Comparison of ENCODE assay signal across 8 mouse cellular contexts in the genomic region with DNA sequence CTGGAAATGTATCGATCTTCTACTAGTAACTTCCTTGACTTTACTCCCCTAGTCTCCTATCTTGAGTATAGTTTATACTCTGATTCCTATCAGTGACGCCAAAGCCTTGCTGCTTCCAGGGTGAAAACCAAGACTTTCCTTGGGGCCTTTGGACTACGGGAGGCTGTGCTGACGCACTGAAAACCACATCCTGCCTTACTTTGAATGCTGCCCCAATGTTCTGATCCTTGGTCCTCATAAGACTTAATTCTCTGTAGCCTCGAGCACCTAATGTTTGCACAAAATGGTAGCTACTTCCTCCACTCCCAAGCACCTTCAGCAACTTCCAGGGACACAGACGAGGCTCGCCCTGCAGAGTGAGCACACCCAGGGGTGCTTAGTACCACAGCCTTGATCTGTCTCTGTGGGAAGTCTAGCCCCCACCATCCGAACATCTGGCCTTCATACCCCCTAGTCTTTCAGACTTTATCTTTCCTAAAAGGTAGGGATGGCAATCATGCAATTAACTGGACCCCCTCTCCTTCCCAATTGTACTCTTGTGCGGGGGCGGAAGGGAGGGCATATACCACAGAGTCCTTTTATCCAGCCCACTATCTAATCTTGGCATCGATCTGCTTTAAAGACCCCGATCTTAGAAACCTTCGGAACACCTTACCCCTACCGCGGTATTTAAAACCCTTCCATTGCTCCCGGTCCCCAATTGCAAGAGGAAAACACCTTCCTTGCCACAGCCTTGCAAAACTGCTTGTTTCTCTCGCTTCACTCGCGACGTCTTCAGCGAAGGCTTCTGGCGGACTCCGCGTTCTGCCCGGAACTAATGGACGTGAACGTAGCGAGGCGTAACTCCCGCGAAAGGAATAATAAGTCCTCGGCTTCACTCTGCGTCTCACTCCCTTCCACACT. TPM values are rescaled to one million over a fixed set of nuclear protein-coding genes. Genes with fewer than 3 reads are reported as not detected.
A peak's percentile ranks its signal among the peaks of the same experiment; 100 is the strongest.
DNase-seq lines count a peak whose midpoint lies in the region; ATAC-seq and TF ChIP-seq lines count a peak whose summit lies in the region.

No protein-coding gene starts in this region.

- TF ChIP-seq EP300 in ES-Bruce4 (IDR thresholded peaks at IDR 0.05; ENCODE audit: insufficient read depth, low read depth, low read length): no peak

- DNase-seq in heart, postnatal 10 days: no peak
- peak; percentile 26 for DNase-seq in thymus, postnatal 4 days
- DNase-seq in gastrocnemius, adult 18-20 months (ENCODE audit: low spot score): no peak
- no peak for DNase-seq in right cerebral cortex, postnatal 36 days (ENCODE audit: low spot score in 2 of 2)

- H3K4me3 ChIP-seq in heart, embryonic 14.5 days (ENCODE audit: control insufficient read depth in 1 of 2, insufficient read depth in 1 of 2, low read depth in 1 of 2, low read length in 2 of 2): peak overlapping the region; percentile 94
- peak overlapping the region; percentile 94 for H3K4me3 ChIP-seq in ES-Bruce4 (ENCODE audit: low read depth, low read length)
- peak overlapping the region; percentile 88 for H3K4me3 ChIP-seq in forebrain, embryonic 16.5 days (replicated peaks; ENCODE audit: low read length)
- H3K4me3 ChIP-seq in liver, embryonic 16.5 days (ENCODE audit: low read depth, low read length): peak overlapping the region; percentile 91

- TF ChIP-seq POLR2A in ES-Bruce4 (IDR thresholded peaks at IDR 0.05; ENCODE audit: insufficient read depth, low read length): no peak

- peak overlapping the region; percentile 95 for H3K4me2 ChIP-seq in heart, embryonic 14.5 days (ENCODE audit: low read length)
- H3K4me2 ChIP-seq in forebrain, embryonic 16.5 days (ENCODE audit: low read length): peak overlapping the region; percentile 84
- peak overlapping the region; percentile 82 for H3K4me2 ChIP-seq in liver, embryonic 16.5 days (ENCODE audit: low read depth, low read length)

- TF ChIP-seq CTCF in ES-Bruce4 (IDR thresholded peaks at IDR 0.05; ENCODE audit: low read depth, low read length): no peak

- no peak for ATAC-seq in heart, embryonic 14.5 days (ENCODE audit: insufficient number of reproducible peaks, insufficient read depth, low FRiP score, low read depth)
- peak; percentile 9 for ATAC-seq in forebrain, embryonic 16.5 days
- no peak for ATAC-seq in liver, embryonic 16.5 days (ENCODE audit: low read depth)

- peaks cover 4 to 5% of the 10 kb centered on the region in 2 experiments for H3K4me1 ChIP-seq in heart, embryonic 14.5 days (ENCODE audit: control insufficient read depth in 2 of 2, insufficient read depth in 2 of 2, low read length in 2 of 2)
- H3K4me1 ChIP-seq in ES-Bruce4 (ENCODE audit: control insufficient read depth, insufficient read depth, low read length): no peaks in the 10 kb centered on the region
- H3K4me1 ChIP-seq in forebrain, embryonic 16.5 days (replicated peaks; ENCODE audit: control insufficient read depth, insufficient read depth, low read length): peaks cover 27% of the 10 kb centered on the region
- peaks cover 24% of the 10 kb centered on the region for H3K4me1 ChIP-seq in liver, embryonic 16.5 days (ENCODE audit: control insufficient read depth, low read depth, low read length)

- no peaks in the 10 kb centered on the region for H3K9me3 ChIP-seq in heart, embryonic 14.5 days (ENCODE audit: control insufficient read depth, low read length)
- no peaks in the 10 kb centered on the region for H3K9me3 ChIP-seq in ES-Bruce4 (replicated peaks; ENCODE audit: control insufficient read depth, insufficient read depth, low read length, poor library complexity, severe bottlenecking)
- H3K9me3 ChIP-seq in forebrain, embryonic 16.5 days (ENCODE audit: control insufficient read depth, low read length): no peaks in the 10 kb centered on the region
- no peaks in the 10 kb centered on the region for H3K9me3 ChIP-seq in liver, embryonic 16.5 days (replicated peaks; ENCODE audit: control insufficient read depth, low read length)

- intact Hi-C loops in heart, postnatal 10 days (cut with DNase I): no loop called here

- H3K27ac ChIP-seq in heart, embryonic 14.5 days (replicated peaks in 1 of 2; ENCODE audit: control insufficient read depth in 1 of 2, insufficient read depth in 1 of 2, low read depth in 2 of 2, low read length in 2 of 2): peak overlapping the region; percentile 83 to 87
- H3K27ac ChIP-seq in ES-Bruce4 (ENCODE audit: insufficient read depth, low read length): no peak overlapping the region
- peak overlapping the region; percentile 68 for H3K27ac ChIP-seq in forebrain, embryonic 16.5 days (ENCODE audit: low read length)
- H3K27ac ChIP-seq in liver, embryonic 16.5 days (ENCODE audit: low read length): peak overlapping the region; percentile 57

- WGBS in heart, embryonic 14.5 days: 11% methylated on average over 33 of the region's 33 CpGs
- WGBS in forebrain, embryonic 16.5 days: 11% methylated on average over 33 of the region's 33 CpGs
- WGBS in liver, embryonic 16.5 days (ENCODE audit: insufficient replicate concordance): 5% methylated on average over 33 of the region's 33 CpGs

- no peaks in the 10 kb centered on the region for H3K27me3 ChIP-seq in heart, embryonic 14.5 days (ENCODE audit: control insufficient read depth, insufficient read depth, low read length)
- H3K27me3 ChIP-seq in ES-Bruce4 (ENCODE audit: control insufficient read depth, insufficient read depth, low read length, poor library complexity, severe bottlenecking): no peaks in the 10 kb centered on the region
- H3K27me3 ChIP-seq in forebrain, embryonic 16.5 days (replicated peaks; ENCODE audit: control insufficient read depth, insufficient read depth, low read length): no peaks in the 10 kb centered on the region
- H3K27me3 ChIP-seq in liver, embryonic 16.5 days (ENCODE audit: control insufficient read depth, insufficient read depth, low read depth, low read length): no peaks in the 10 kb centered on the region

- no peaks in the 10 kb centered on the region for H3K36me3 ChIP-seq in heart, embryonic 14.5 days (ENCODE audit: control insufficient read depth, insufficient read depth, low read length)
- no peaks in the 10 kb centered on the region for H3K36me3 ChIP-seq in ES-Bruce4 (ENCODE audit: control insufficient read depth, insufficient read depth, low read length, poor library complexity, severe bottlenecking)
- no peaks in the 10 kb centered on the region for H3K36me3 ChIP-seq in forebrain, embryonic 16.5 days (ENCODE audit: control insufficient read depth, insufficient read depth)
- no peaks in the 10 kb centered on the region for H3K36me3 ChIP-seq in liver, embryonic 16.5 days (ENCODE audit: control insufficient read depth, insufficient read depth)

- H3K9ac ChIP-seq in heart, embryonic 14.5 days (ENCODE audit: low read length): peak overlapping the region; percentile 92
- peak overlapping the region; percentile 80 for H3K9ac ChIP-seq in ES-Bruce4 (ENCODE audit: low read depth, poor library complexity, severe bottlenecking)
- H3K9ac ChIP-seq in forebrain, embryonic 16.5 days (replicated peaks; ENCODE audit: low read depth, low read length): peak overlapping the region; percentile 66
- H3K9ac ChIP-seq in liver, embryonic 16.5 days (ENCODE audit: low read depth, low read length): peak overlapping the region; percentile 78

RNA-seq across cellular contexts. Expression of gene Gan, which starts 0.8 kb away (rescaled TPM):
- 1.0 and 1.3 TPM in 2 replicates for polyA plus RNA-seq in heart, embryonic 14.5 days (2014; fragmentation: Nextera tagmentation; extraction: Ambion mirVana)
- total RNA-seq in heart, postnatal 10 days (2021): 1 to 10 TPM; 6.4 to 7.3 TPM
- polyA plus RNA-seq in ES-Bruce4 (2011; ENCODE audit: insufficient read depth, insufficient read length, low read depth, missing spikeins): 11.0 and 11.7 TPM in 2 replicates
- polyA plus RNA-seq in forebrain, embryonic 16.5 days (2015; fragmentation: Nextera tagmentation; extraction: Ambion mirVana): 3.5 and 3.7 TPM in 2 replicates
- polyA plus RNA-seq in liver, embryonic 16.5 days (2015; fragmentation: Nextera tagmentation; extraction: Ambion mirVana): 0.58 and 0.63 TPM in 2 replicates
- 1 to 10 TPM; 4.7 to 5.2 TPM for total RNA-seq in gastrocnemius, adult 18-20 months (2021)
